Mouse (Mus musculus): ENCODE results near the gene Arl5a.

Arl5a gene

DNA sequence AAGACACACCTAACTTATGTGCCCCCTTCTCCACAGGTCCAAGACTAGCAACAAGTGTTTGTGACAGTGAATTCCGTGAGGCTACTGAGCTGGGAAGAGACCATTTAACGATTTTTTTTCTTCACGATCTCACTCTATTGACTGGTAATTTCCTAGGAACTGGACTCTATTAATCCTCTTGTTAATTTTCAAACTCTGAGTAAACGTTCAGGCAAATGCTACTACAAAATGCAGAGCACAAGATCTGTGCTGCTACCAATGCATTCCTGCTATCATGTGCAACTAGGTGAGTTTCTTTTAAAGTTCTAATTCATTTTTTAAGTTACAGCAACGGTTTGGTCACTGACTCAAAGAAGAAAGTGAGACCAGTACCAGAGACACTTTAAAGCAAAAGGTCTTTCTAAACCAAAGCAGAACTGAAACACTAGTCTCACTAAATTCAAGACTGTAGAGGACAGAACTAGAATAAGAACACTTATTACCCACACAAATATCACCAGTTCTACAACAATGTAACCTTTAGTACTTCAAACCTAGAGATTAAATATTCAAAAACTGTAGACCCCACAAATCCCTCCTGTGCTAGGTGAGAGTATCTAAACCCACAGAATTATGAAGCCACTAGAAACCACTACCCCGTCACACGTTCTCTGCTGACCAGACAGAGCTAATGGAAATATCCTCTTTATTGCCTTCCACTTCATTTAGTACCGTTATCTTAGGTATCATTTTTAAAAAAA lies 1.7 kb downstream of the Arl5a start:
- DNase-seq, result no peak

DNA sequence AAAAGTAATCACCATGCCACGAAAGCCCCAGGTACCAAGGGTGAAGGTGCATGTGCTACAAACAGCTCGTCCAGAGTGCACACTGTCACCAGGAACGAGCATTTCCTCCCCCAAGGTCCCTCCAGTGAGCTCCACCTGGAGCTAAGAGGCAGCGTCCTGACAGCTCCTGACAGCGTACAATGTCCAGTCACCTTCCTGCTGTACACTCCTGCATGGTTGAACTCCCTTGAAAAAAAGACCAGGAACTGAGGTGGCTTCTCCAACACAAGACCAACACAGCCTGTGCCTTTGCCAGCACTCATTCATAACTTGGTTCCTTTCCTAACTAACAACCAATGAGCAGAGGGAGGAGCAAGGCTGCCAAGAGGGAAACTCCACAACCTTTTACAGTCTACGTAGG lies 3.5 kb downstream of the Arl5a start:
- DNase-seq, result no peak

GRCm38 (mm10) chr2:52420001-52420710 lies 4.5 kb downstream of the Arl5a start:
- no peak for DNase-seq

GRCm38 (mm10) chr2:52419295-52419694 lies 5.4 kb downstream of the Arl5a start:
- DNase-seq, result no peak

DNA sequence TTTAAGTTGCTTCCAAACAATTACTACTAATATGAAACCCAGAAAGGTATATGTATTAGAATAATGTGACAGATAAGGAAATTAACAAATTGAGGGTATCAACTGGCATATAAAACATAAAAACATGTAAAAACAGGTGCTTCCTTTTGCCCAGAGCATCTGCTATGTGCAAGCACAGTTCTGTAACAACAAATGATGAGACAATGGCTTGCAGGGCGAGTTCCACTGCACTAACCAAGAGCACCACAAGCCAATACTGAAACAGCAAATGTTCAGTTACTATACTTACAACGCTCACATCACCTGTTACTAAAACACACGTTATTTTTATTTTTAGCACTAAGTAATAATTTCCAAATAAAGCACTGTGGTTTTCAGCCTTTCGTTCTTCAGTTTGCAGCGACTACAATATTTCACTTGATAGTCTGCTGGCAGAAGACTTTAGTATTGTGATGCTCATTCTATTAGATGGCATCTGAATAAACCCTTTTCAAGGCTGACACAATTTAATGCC lies 12.1 kb downstream of the Arl5a start:
- DNase-seq, result no peak

DNA sequence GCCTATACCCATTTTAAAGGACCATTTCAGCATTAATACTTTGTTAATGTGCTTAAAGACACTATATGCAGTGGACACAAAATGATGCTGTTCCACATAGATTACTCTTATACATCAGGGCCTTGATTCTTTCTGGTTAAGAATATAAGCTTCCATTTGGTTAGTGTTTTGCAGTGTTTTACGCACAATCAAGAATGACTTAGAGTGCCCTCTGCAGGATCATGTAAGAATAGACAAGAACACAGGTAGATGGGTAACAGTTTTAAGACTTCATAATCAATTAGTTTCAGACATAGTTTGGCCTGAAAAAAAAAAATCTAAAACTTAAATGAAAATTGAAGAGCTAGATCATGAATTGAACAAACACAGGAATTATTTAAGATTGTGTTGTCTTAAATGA lies 18.2 kb downstream of the Arl5a start:
- DNase-seq, result no peak

- DNase-seq, result no peak
Observed at GRCm38 (mm10) chr2:52405238-52405637, 19.5 kb downstream of the Arl5a start.

DNA sequence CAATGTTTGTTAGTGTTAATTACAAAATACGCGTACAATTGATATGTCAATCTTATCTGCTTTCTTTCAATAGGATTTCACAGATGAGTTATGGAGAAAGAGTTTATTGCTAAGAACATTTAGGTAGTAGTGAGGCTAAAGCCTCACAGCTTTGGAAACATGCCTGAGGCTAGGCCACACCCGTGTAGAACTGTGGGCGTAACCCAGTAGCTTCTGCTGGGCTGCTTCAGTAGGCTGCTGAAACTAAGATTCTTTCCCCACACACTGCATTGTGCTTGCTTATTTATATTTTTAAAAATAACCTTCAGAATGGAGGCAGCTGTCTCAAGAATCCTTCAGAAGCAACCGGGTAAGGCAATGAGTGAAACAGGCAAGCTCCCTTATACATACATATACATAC lies 30.2 kb downstream of the Arl5a start:
- DNase-seq, result no peak

DNA sequence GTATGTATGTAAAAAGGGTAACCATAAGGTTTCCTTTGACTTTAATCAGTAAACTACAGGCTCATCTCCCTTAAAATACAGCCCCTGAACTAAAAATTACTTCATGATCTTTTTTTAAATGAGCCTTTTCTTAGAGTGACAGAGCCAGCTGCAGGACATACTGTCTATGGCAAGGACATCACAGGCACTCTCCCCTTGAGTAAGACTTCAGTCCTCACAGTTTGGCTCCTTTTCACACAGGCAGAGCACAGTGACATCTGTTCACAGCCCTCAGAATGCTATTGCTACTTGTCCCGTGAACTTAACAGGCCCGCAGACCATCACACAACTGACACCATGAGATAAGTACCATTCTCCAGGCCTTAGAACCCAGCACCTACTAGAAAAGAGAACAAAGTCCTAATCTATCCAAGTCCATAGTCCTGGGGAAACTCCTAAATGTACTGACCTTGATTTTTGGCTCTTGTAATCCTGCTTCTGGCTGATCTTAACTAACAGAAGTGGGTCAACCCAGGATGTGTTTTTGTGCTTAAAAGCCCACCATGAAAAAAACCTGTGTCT lies 34.2 kb downstream of the Arl5a start:
- DNase-seq, result no peak

GRCm38 (mm10) chr2:52389975-52390374 lies 34.7 kb downstream of the Arl5a start:
- no peak for DNase-seq

GRCm38 (mm10) chr2:52386451-52386850 lies 38.2 kb downstream of the Arl5a start:
- DNase-seq, result no peak

- DNase-seq, result no peak
Observed at GRCm38 (mm10) chr2:52386037-52386436, 38.7 kb downstream of the Arl5a start.

GRCm38 (mm10) chr2:52378848-52379261 lies 45.8 kb downstream of the Arl5a start:
- peak; percentile 27 to 46 for DNase-seq

DNA sequence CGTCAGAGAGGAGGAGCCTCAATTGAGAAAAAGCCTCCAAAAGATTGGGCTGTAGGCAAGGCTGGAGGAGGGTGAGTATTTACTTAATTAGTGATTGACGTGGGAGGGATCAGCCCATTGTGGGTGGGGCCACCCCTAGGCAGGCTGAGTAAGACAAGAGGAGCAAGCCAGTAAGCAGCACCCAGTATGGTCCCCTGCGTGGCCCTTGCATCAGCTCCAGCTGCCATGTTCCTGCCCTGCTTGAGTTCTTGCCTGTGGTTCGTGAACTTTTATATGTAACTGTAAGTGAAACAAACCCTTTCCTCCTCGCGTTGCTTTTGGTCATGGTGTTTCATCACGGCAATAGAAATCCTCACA lies 46.3 kb downstream of the Arl5a start, which contains the start of gene Neb:
Gene Neb, minus strand, starts transcription at position 27 of the 357 bp plus-strand sequence.
- DNase-seq, result peak in 1 of 2 experiments; percentile 7

DNA sequence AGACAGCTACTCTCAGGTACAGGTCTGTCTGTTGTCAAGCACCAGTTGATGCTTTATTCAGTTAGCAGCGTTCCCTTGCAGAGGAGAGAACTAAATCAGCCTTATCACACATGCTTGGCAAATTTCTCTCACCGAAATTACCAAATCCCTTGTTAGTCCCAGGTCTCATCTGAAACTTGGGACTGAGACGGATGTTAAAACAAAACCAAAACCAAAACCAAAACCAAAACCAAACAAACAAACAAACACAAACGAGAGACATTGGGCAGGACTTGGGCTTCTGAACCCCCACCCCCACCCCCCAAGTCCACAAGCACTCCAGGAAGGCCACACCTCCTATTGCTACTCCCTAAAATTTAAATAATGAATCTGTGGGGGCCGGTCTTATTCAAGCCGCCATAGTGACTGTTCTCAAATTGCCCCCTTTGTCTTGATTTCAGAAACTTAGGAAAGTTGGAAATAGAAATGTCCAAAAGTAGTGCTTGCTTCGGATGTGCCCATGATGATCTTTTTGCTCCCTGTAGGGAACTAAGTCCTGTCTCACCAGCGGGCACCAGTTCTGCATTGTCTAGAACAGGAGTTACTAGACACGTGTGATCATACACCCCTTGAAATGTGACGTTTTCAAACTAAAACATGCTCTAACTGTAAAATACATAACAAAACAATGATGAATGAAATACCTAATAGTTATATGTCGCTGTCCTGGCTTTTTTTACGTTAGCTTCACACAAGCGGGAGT lies 46.8 kb downstream of the Arl5a start:
- no peak for DNase-seq

DNA sequence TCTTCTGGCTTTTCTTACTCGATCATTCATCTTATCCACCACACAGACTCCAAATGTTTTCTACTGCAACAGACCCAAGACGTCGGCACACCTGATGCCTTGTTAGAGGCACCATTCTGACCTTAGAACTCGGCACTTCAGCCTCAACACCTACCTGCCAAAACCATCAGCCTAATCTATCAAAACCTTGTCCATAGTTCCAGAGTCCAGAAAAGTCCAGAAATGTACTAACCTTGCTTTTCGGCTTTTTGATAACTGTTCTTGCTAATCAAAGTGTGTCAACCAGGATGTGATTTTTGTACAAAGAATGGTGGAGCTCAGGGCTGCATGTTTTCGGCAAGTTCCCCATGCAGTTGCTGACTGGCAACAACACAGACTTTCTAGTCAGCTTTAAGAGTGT lies 50.0 kb downstream of the Arl5a start:
- no peak for DNase-seq

DNA sequence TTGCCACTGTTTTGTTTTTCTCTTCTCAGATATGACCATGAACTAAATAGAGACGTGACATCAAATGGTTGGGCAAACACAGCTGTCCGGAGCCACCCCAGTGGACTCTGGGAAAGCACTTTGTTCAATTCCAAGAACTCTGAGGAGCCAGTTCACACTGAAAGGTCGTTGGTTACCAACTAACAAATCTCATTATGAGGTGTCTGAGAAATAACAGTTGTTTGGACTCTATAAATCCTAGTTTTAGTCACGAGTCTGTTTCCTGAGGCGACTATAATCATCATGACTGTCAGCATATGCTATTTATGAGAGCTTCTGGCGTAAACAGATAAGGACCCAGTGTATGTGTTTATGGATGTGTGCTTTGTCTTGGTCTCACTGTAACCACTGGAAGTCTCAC lies 52.2 kb downstream of the Arl5a start:
- DNase-seq, result no peak

- no peak for DNase-seq
Observed at GRCm38 (mm10) chr2:52372080-52372479, 52.6 kb downstream of the Arl5a start.

DNA sequence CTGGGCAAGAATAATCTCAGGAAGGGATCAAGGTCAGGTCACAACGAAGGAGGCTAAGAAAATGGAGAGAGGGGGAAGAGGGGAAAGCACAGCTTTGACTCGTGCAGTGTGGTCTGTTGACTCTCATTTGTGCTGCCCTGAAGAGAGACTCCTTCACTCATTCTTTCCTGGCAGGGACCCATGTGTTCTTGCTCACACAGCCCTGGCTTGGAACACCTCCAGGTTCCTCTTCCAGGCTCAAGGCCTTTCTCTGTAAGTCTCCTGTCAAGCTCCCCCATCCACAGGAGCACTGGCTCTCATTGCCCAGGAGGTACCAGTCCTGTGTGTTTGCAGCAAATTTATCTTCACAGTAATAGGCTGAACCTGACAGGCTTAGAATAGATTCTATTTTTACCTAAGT lies 53.6 kb downstream of the Arl5a start:
- no peak for DNase-seq

- no peak for DNase-seq
Observed at GRCm38 (mm10) chr2:52369622-52370021, 55.1 kb downstream of the Arl5a start.

- no peak for DNase-seq
Observed at GRCm38 (mm10) chr2:52367665-52368064, 57.0 kb downstream of the Arl5a start.

DNA sequence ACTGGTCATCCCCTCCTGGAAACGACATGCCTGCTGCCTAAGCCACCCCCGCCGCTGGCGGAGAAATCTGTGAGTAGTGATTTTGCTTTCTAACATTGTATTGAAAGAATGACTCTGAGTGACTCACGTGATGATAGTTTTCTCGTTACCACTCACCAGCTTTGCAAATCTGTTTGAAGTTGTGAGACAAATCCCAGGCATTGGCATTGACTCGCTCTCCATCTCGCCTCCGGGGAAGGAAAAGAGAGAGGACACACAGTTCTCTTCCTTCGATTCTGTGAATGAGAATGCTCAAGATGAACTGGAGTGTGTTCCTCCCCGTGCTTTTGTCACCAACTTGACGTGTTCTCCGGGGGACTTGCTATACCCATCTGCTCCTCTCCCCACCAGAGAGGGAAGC lies 57.5 kb downstream of the Arl5a start:
- DNase-seq, result no peak

- no peak for DNase-seq
Observed at GRCm38 (mm10) chr2:52361086-52361485, 63.6 kb downstream of the Arl5a start.
